Mouse (Mus musculus) heart, adult 2 months (tissue): Measurements from ENCODE around the gene Ppp1r1c. TPM values are rescaled to one million over a fixed set of nuclear protein-coding genes. Genes with fewer than 3 reads are reported as not detected.

Experiments
- DNase-seq, 2 experiments: peaks; one replicate each; pipeline ENCODE4 v3.0.0; 2021
- H3K27ac ChIP-seq: fragments of 200-600 bp; 2 replicates; pipeline ENCODE4 v1.8.1; 2022
- H3K27me3 ChIP-seq: fragments of 200-500 bp; 2 replicates; pipeline ENCODE4 v1.6.1; 2012; ENCODE audit warnings: mild to moderate bottlenecking, low read length, inconsistent platforms, mixed read lengths; ENCODE audit not compliant: control insufficient read depth, insufficient read depth
- H3K36me3 ChIP-seq: fragments of 200-500 bp; 2 replicates; pipeline ENCODE4 v1.6.1; 2012; ENCODE audit warnings: low read length, inconsistent platforms; ENCODE audit not compliant: control insufficient read depth, insufficient read depth
- H3K4me1 ChIP-seq: fragments of 200-500 bp; 2 replicates; pipeline ENCODE4 v1.6.1; 2011; ENCODE audit warnings: low read length; ENCODE audit not compliant: control insufficient read depth, insufficient read depth
- H3K4me3 ChIP-seq: fragments of 200-600 bp; 2 replicates; pipeline ENCODE4 v1.8.1; 2022
- H3K79me2 ChIP-seq: fragments of 200-500 bp; replicated peaks from 2 replicates; pipeline ENCODE4 v1.6.1; 2012; ENCODE audit warnings: mild to moderate bottlenecking, inconsistent platforms, low read length, moderate library complexity, mixed read lengths; ENCODE audit not compliant: control insufficient read depth, insufficient read depth
- H3K9ac ChIP-seq: fragments of 200-500 bp; 2 replicates; pipeline ENCODE4 v1.6.1; 2012; ENCODE audit warnings: low read depth, mild to moderate bottlenecking, control low read depth, inconsistent platforms, low read length, mixed read lengths
- CTCF ChIP-seq: fragments of 200-600 bp; IDR thresholded peaks from 2 replicates; pipeline ENCODE4 v1.8.1; 2022; ENCODE audit warnings: antibody characterized with exemption, mild to moderate bottlenecking, moderate library complexity
- EP300 ChIP-seq: fragments of 200-500 bp; IDR thresholded peaks from 2 replicates; pipeline ENCODE4 v1.6.1; 2011; ENCODE audit warnings: low read depth, low read length, control low read depth; ENCODE audit not compliant: insufficient read depth
- POLR2A ChIP-seq: fragments of 200-500 bp; IDR thresholded peaks from 2 replicates; pipeline ENCODE4 v1.6.1; 2011; ENCODE audit warnings: mild to moderate bottlenecking, low read depth, low read length, control low read depth; ENCODE audit not compliant: insufficient read depth
- WGBS: fragments of 180-500 bp; shearing (Covaris S2); methylation state at CpG from one replicate; pipeline ENCODE4 v1.1.7; 2018; 5-methylcytosine and 5-hydroxymethylcytosine counted together
- intact Hi-C: fragments of 180-260 bp; cut with DNase I; formaldehyde crosslinking; loops from one replicate; pipeline ENCODE4 v1.15.1; 2025
- polyA plus RNA-seq: library from polyadenylated mRNA; depleted of rRNA; stranded (reverse); fragments of >200 nt; gene quantifications from 2 replicates; pipeline ENCODE4 v1.2.3, GENCODE M21; 2012
- total RNA-seq, 2 experiments: library from RNA; stranded (reverse); gene quantifications; 2 replicates each; pipeline ENCODE4 v1.2.3; 2021

The Ppp1r1c gene
- total and polyA plus RNA-seq, 3 experiments: 0.82 TPM; not detected in 2

DNA sequence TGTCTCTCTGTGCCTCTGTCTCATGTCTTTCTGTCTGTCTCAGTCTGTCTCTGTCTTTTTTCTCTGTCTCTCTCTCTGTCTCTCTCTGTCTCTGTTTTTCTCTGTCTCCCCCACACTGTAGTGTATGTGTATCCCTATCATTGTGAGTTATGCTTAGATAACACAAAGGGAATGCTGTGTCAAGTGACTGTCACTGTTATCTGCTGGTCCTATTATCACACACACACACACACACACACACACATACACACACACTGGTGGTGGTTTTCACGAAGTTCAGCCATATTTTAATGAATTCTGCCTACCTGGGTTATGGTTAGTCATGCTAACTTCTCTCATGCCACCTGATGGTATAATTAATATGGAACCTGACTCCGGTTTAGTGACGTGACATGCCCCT, 44.1 kb downstream of the Ppp1r1c start:
- no peak overlapping the region for H3K4me3 ChIP-seq
- H3K9ac ChIP-seq: no peak overlapping the region
- TF ChIP-seq EP300 (no peak), CTCF (no peak), POLR2A (no peak)
- no peak overlapping the region for H3K27ac ChIP-seq
- 66% methylated on average over 3 of the region's 3 CpGs for WGBS
- no peaks in the 10 kb centered on the region for H3K79me2 ChIP-seq
- no peaks in the 10 kb centered on the region for H3K4me1 ChIP-seq
- intact Hi-C loops: no loop called here
- DNase-seq: no peak
- no peaks in the 10 kb centered on the region for H3K36me3 ChIP-seq
- H3K27me3 ChIP-seq: no peaks in the 10 kb centered on the region

GRCm38 (mm10) chr2:79760018-79760417, 52.4 kb downstream of the Ppp1r1c start:
- DNase-seq: peak in 1 of 2 experiments; percentile 3
- Histone ChIP-seq H3K36me3 (no peaks in the 10 kb centered on the region), H3K4me3 (no peak overlapping the region), H3K4me1 (peaks cover 1% of the 10 kb centered on the region), H3K9ac (no peak overlapping the region), H3K27me3 (no peaks in the 10 kb centered on the region), H3K79me2 (no peaks in the 10 kb centered on the region), H3K27ac (peak overlapping the region; percentile 4)
- TF ChIP-seq CTCF (no peak), EP300 (no peak)
- WGBS: 69% methylated on average over 4 of the region's 4 CpGs
- intact Hi-C loops: loop anchor here (10.0 kb wide), 1 partner anchor 95 kb away; no protein-coding TSS in a partner anchor

- H3K9ac ChIP-seq: no peak overlapping the region
- no peaks in the 10 kb centered on the region for H3K36me3 ChIP-seq
- H3K4me3 ChIP-seq: no peak overlapping the region
- H3K27ac ChIP-seq: no peak overlapping the region
- 57% methylated on average over 6 of the region's 6 CpGs for WGBS
- peaks cover 1% of the 10 kb centered on the region for H3K4me1 ChIP-seq
- H3K79me2 ChIP-seq: no peaks in the 10 kb centered on the region
- no peaks in the 10 kb centered on the region for H3K27me3 ChIP-seq
- TF ChIP-seq CTCF: no peak
- intact Hi-C loops: loop anchor here (10.0 kb wide), 1 partner anchor 98 kb away; no protein-coding TSS in a partner anchor
- no peak for DNase-seq
These were observed 55.3 kb downstream of the Ppp1r1c start for GRCm38 (mm10) chr2:79762723-79763388.

- 75% methylated on average over 3 of the region's 3 CpGs for WGBS
These were observed 57.5 kb downstream of the Ppp1r1c start for GRCm38 (mm10) chr2:79765032-79765431.

GRCm38 (mm10) chr2:79765723-79766122, 58.1 kb downstream of the Ppp1r1c start:
- H3K9ac ChIP-seq: no peak overlapping the region
- H3K36me3 ChIP-seq: no peaks in the 10 kb centered on the region
- no peak for TF ChIP-seq EP300
- no peak for TF ChIP-seq CTCF
- no peak for TF ChIP-seq POLR2A
- WGBS: 70% methylated on average over 7 of the region's 7 CpGs
- no peaks in the 10 kb centered on the region for H3K79me2 ChIP-seq
- no peaks in the 10 kb centered on the region for H3K27me3 ChIP-seq
- peaks cover 1% of the 10 kb centered on the region; the same call in 1 of the 2 replicates for H3K4me1 ChIP-seq
- no peak overlapping the region for H3K4me3 ChIP-seq
- DNase-seq: no peak
- intact Hi-C loops: loop anchor here (10.0 kb wide), 1 partner anchor 101 kb away; no protein-coding TSS in a partner anchor
- H3K27ac ChIP-seq: no peak overlapping the region

More at GRCm38 (mm10) chr2:79765032-79765431, 57.5 kb downstream of the Ppp1r1c start:
- H3K9ac ChIP-seq: no peak overlapping the region
- H3K27me3 ChIP-seq: no peaks in the 10 kb centered on the region
- no peaks in the 10 kb centered on the region for H3K79me2 ChIP-seq
- H3K4me1 ChIP-seq: peaks cover 1% of the 10 kb centered on the region
- TF ChIP-seq CTCF (no peak), POLR2A (no peak), EP300 (no peak)
- H3K4me3 ChIP-seq: no peak overlapping the region
- H3K27ac ChIP-seq: no peak overlapping the region
- intact Hi-C loops: loop anchor here (10.0 kb wide), 1 partner anchor 100 kb away; no protein-coding TSS in a partner anchor
- no peaks in the 10 kb centered on the region for H3K36me3 ChIP-seq
- no peak for DNase-seq

GRCm38 (mm10) chr2:79768625-79769024, 61.0 kb downstream of the Ppp1r1c start:
- Histone ChIP-seq H3K79me2 (no peaks in the 10 kb centered on the region), H3K9ac (no peak overlapping the region), H3K4me1 (peaks cover 1% of the 10 kb centered on the region; the same call in 1 of the 2 replicates), H3K27me3 (no peaks in the 10 kb centered on the region), H3K4me3 (no peak overlapping the region), H3K36me3 (no peaks in the 10 kb centered on the region), H3K27ac (no peak overlapping the region)
- 95% methylated on average over 2 of the region's 2 CpGs for WGBS
- intact Hi-C loops: loop anchor here (10.0 kb wide), 1 partner anchor 104 kb away; no protein-coding TSS in a partner anchor
- no peak for TF ChIP-seq EP300
- no peak for TF ChIP-seq POLR2A
- TF ChIP-seq CTCF: no peak
- no peak for DNase-seq
